In the genomic region with DNA sequence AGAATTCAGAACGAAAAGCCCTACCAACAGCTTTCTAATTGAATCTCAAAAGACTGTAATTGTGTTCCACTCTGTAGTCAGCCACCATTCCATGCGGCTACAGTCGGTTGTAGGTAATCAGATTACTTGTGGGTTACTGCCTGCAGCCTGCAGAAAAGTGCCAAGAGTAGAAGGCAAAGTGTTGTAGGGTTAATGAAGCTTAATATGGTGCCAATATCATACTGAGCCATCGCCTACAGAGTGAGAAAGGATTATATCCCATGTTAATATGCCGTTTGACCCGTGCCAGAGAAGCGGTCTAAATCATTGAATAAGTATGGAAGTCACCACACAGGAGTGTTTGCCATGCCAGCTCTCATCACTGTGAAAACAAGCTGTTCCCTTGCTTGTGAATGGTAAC, we compare ENCODE assay signal across 24 mouse cellular contexts.
DNase-seq lines count a peak whose midpoint lies in the region; ATAC-seq and TF ChIP-seq lines count a peak whose summit lies in the region.
"Had no signal": no experiment of that assay in that cellular context is flagged by ENCODE, and none has a peak within 500 bp of the region (broad histone marks: within the 10 kb centered on the region; RNA-seq: fewer than 3 reads in every experiment).

No protein-coding gene starts in this region.

- no peak overlapping the region for H3K27ac ChIP-seq in forebrain, embryonic 16.5 days (ENCODE audit: low read length)
- H3K27ac ChIP-seq in forebrain, embryonic 12.5 days = no peak overlapping the region
- no peak overlapping the region for H3K27ac ChIP-seq in midbrain, embryonic 13.5 days
- H3K27ac ChIP-seq in midbrain, embryonic 10.5 days (replicated peaks) = no peak overlapping the region
- H3K27ac ChIP-seq in hindbrain, postnatal 0 days = no peak overlapping the region
- no peak overlapping the region for H3K27ac ChIP-seq in neural tube, embryonic 15.5 days (replicated peaks)
- H3K27ac ChIP-seq in stomach, postnatal 0 days (replicated peaks) = no peak overlapping the region
- H3K27ac ChIP-seq: intestine, embryonic 15.5 days; limb, embryonic 12.5 days; macrophage had no signal

- WGBS in forebrain, embryonic 16.5 days = 58% methylated on average over 7 of the region's 7 CpGs
- 71% methylated on average over 7 of the region's 7 CpGs for WGBS in forebrain, embryonic 12.5 days
- WGBS in midbrain, embryonic 13.5 days = 67% methylated on average over 7 of the region's 7 CpGs
- WGBS in midbrain, embryonic 10.5 days = 77% methylated on average over 7 of the region's 7 CpGs
- 47% methylated on average over 7 of the region's 7 CpGs for WGBS in hindbrain, postnatal 0 days
- 64% methylated on average over 7 of the region's 7 CpGs for WGBS in neural tube, embryonic 15.5 days
- WGBS in stomach, postnatal 0 days = 87% methylated on average over 7 of the region's 7 CpGs

- no peak for TF ChIP-seq EP300 in stomach, postnatal 0 days (optimal IDR thresholded peaks at IDR 0.05)

- H3K27me3 ChIP-seq in forebrain, embryonic 16.5 days (replicated peaks; ENCODE audit: control insufficient read depth, insufficient read depth, low read length) = no peaks in the 10 kb centered on the region
- no peaks in the 10 kb centered on the region for H3K27me3 ChIP-seq in forebrain, embryonic 12.5 days
- no peaks in the 10 kb centered on the region for H3K27me3 ChIP-seq in midbrain, embryonic 13.5 days
- H3K27me3 ChIP-seq in midbrain, embryonic 10.5 days (ENCODE audit: low read depth, poor library complexity, severe bottlenecking) = no peaks in the 10 kb centered on the region
- no peaks in the 10 kb centered on the region for H3K27me3 ChIP-seq in hindbrain, postnatal 0 days (ENCODE audit: insufficient read depth, low read length)
- H3K27me3 ChIP-seq in neural tube, embryonic 15.5 days (replicated peaks) = no peaks in the 10 kb centered on the region
- no peaks in the 10 kb centered on the region for H3K27me3 ChIP-seq in stomach, postnatal 0 days (ENCODE audit: control insufficient read depth, insufficient read depth, low read length)
- H3K27me3 ChIP-seq: intestine, embryonic 15.5 days; limb, embryonic 12.5 days had no signal

- DNase-seq in midbrain, embryonic 10.5 days (ENCODE audit: low spot score) = no peak
- peak; percentile 63 for DNase-seq in hindbrain, postnatal 0 days (ENCODE audit: low spot score)
- DNase-seq in stomach, postnatal 0 days (ENCODE audit: low spot score) = no peak
- no peak for DNase-seq in thymus, postnatal 0 days (ENCODE audit: low spot score)
- DNase-seq: adrenal gland, adult 8-10 months; cerebellum, adult 8-10 months; heart, postnatal 4 days; kidney, adult 8-10 months; kidney, postnatal 10 days; liver, postnatal 0 days; right cerebral cortex, postnatal 25 days; spleen, adult 18-20 months; thymus, postnatal 25 days had no signal

- H3K9ac ChIP-seq in forebrain, embryonic 16.5 days (replicated peaks; ENCODE audit: low read depth, low read length) = no peak overlapping the region
- H3K9ac ChIP-seq in forebrain, embryonic 12.5 days = no peak overlapping the region
- H3K9ac ChIP-seq in midbrain, embryonic 13.5 days (replicated peaks) = no peak overlapping the region
- H3K9ac ChIP-seq in hindbrain, postnatal 0 days (replicated peaks; ENCODE audit: low read length) = no peak overlapping the region
- H3K9ac ChIP-seq in neural tube, embryonic 15.5 days (replicated peaks) = no peak overlapping the region
- no peak overlapping the region for H3K9ac ChIP-seq in stomach, postnatal 0 days (ENCODE audit: low read length)
- H3K9ac ChIP-seq: intestine, embryonic 15.5 days; limb, embryonic 12.5 days; liver, postnatal 0 days had no signal

- no peak for TF ChIP-seq CTCF in hindbrain, postnatal 0 days (IDR thresholded peaks at IDR 0.05; ENCODE audit: low read depth)
- TF ChIP-seq CTCF in stomach, postnatal 0 days (IDR thresholded peaks at IDR 0.05; ENCODE audit: low read depth) = no peak

- no peaks in the 10 kb centered on the region for H3K9me3 ChIP-seq in forebrain, embryonic 16.5 days (ENCODE audit: control insufficient read depth, low read length)
- no peaks in the 10 kb centered on the region for H3K9me3 ChIP-seq in forebrain, embryonic 12.5 days
- H3K9me3 ChIP-seq in midbrain, embryonic 13.5 days = no peaks in the 10 kb centered on the region
- no peaks in the 10 kb centered on the region for H3K9me3 ChIP-seq in midbrain, embryonic 10.5 days (replicated peaks)
- no peaks in the 10 kb centered on the region for H3K9me3 ChIP-seq in hindbrain, postnatal 0 days (ENCODE audit: low read length)
- no peaks in the 10 kb centered on the region for H3K9me3 ChIP-seq in neural tube, embryonic 15.5 days (replicated peaks)
- no peaks in the 10 kb centered on the region for H3K9me3 ChIP-seq in stomach, postnatal 0 days (ENCODE audit: control insufficient read depth, low read length)
- H3K9me3 ChIP-seq: intestine, embryonic 15.5 days; limb, embryonic 12.5 days had no signal

- no peaks in the 10 kb centered on the region for H3K4me1 ChIP-seq in forebrain, embryonic 16.5 days (replicated peaks; ENCODE audit: control insufficient read depth, insufficient read depth, low read length)
- no peaks in the 10 kb centered on the region for H3K4me1 ChIP-seq in forebrain, embryonic 12.5 days
- no peaks in the 10 kb centered on the region for H3K4me1 ChIP-seq in midbrain, embryonic 13.5 days (replicated peaks)
- no peaks in the 10 kb centered on the region for H3K4me1 ChIP-seq in midbrain, embryonic 10.5 days
- H3K4me1 ChIP-seq in hindbrain, postnatal 0 days (ENCODE audit: insufficient read depth, low read length) = no peaks in the 10 kb centered on the region
- no peaks in the 10 kb centered on the region for H3K4me1 ChIP-seq in neural tube, embryonic 15.5 days
- H3K4me1 ChIP-seq in stomach, postnatal 0 days (replicated peaks; ENCODE audit: control insufficient read depth, insufficient read depth) = no peaks in the 10 kb centered on the region
- H3K4me1 ChIP-seq: intestine, embryonic 15.5 days; limb, embryonic 12.5 days had no signal

- H3K36me3 ChIP-seq in forebrain, embryonic 16.5 days (ENCODE audit: control insufficient read depth, insufficient read depth) = no peaks in the 10 kb centered on the region
- H3K36me3 ChIP-seq in forebrain, embryonic 12.5 days (replicated peaks) = no peaks in the 10 kb centered on the region
- H3K36me3 ChIP-seq in midbrain, embryonic 13.5 days = no peaks in the 10 kb centered on the region
- no peaks in the 10 kb centered on the region for H3K36me3 ChIP-seq in midbrain, embryonic 10.5 days
- no peaks in the 10 kb centered on the region for H3K36me3 ChIP-seq in hindbrain, postnatal 0 days (ENCODE audit: insufficient read depth, low read length)
- H3K36me3 ChIP-seq in neural tube, embryonic 15.5 days = no peaks in the 10 kb centered on the region
- H3K36me3 ChIP-seq in stomach, postnatal 0 days (ENCODE audit: control insufficient read depth, insufficient read depth, low read length) = no peaks in the 10 kb centered on the region
- H3K36me3 ChIP-seq: intestine, embryonic 15.5 days; limb, embryonic 12.5 days had no signal

- H3K4me2 ChIP-seq in forebrain, embryonic 16.5 days (ENCODE audit: low read length) = no peak overlapping the region
- no peak overlapping the region for H3K4me2 ChIP-seq in forebrain, embryonic 12.5 days
- H3K4me2 ChIP-seq in midbrain, embryonic 13.5 days (replicated peaks) = no peak overlapping the region
- no peak overlapping the region for H3K4me2 ChIP-seq in hindbrain, postnatal 0 days (ENCODE audit: low read depth, low read length)
- H3K4me2 ChIP-seq in neural tube, embryonic 15.5 days = no peak overlapping the region
- H3K4me2 ChIP-seq in stomach, postnatal 0 days (replicated peaks; ENCODE audit: low read depth) = no peak overlapping the region
- H3K4me2 ChIP-seq: intestine, embryonic 15.5 days; limb, embryonic 12.5 days; liver, embryonic 11.5 days had no signal

- H3K4me3 ChIP-seq in forebrain, embryonic 16.5 days (replicated peaks; ENCODE audit: low read length) = no peak overlapping the region
- no peak overlapping the region for H3K4me3 ChIP-seq in forebrain, embryonic 12.5 days (replicated peaks)
- no peak overlapping the region for H3K4me3 ChIP-seq in midbrain, embryonic 13.5 days (replicated peaks)
- no peak overlapping the region for H3K4me3 ChIP-seq in midbrain, embryonic 10.5 days
- no peak overlapping the region for H3K4me3 ChIP-seq in hindbrain, postnatal 0 days (ENCODE audit: low read length)
- H3K4me3 ChIP-seq in neural tube, embryonic 15.5 days (replicated peaks) = no peak overlapping the region
- H3K4me3 ChIP-seq in stomach, postnatal 0 days (ENCODE audit: low read depth, low read length) = no peak overlapping the region
- H3K4me3 ChIP-seq: intestine, embryonic 15.5 days; limb, embryonic 12.5 days; myocyte had no signal

- ATAC-seq in forebrain, embryonic 16.5 days = peak; percentile 64
- ATAC-seq in forebrain, embryonic 12.5 days (ENCODE audit: low FRiP score) = no peak
- peak; percentile 27; the same call in 1 of the 2 replicates for ATAC-seq in midbrain, embryonic 13.5 days
- ATAC-seq in hindbrain, postnatal 0 days = peak; percentile 79
- ATAC-seq in neural tube, embryonic 15.5 days (ENCODE audit: low FRiP score) = peak; percentile 63
- ATAC-seq in stomach, postnatal 0 days (ENCODE audit: low FRiP score, low TSS enrichment) = no peak
- ATAC-seq: activated CD4-positive, CD25-positive, alpha-beta regulatory T cell, adult 4 months; intestine, embryonic 15.5 days; liver, postnatal 0 days; lung, postnatal 0 days had no signal

Comparison
In these comparisons a context has a peak if more than half of its experiments do, and no peak if none do; other contexts are left out.
1. ATAC-seq: peak in forebrain, embryonic 16.5 days (single experiment), midbrain, embryonic 13.5 days (single experiment), hindbrain, postnatal 0 days (single experiment) and neural tube, embryonic 15.5 days (single experiment); none in forebrain, embryonic 12.5 days (single experiment) and stomach, postnatal 0 days (single experiment).